Mouse (Mus musculus) MEL (cell line): Measurements from ENCODE around the gene Adamts2. TPM values are rescaled to one million over a fixed set of nuclear protein-coding genes. Genes with fewer than 3 reads are reported as not detected.

Experiments used
- DNase-seq: peaks from one replicate; pipeline ENCODE4 v3.0.0; 2011; ENCODE audit warnings: low read depth, low spot score
- H3K27ac ChIP-seq: 2 replicates; pipeline ENCODE4 v1.5.1; 2012; ENCODE audit warnings: low read depth, mild to moderate bottlenecking, control low read depth, low read length, moderate library complexity; ENCODE audit not compliant: control insufficient read depth
- H3K27me3 ChIP-seq, 2 experiments: fragments of 150-350 bp in 1 of 2; sonication (generic) in 1 of 2; 2 replicates each; pipeline ENCODE4 v1.6.1; 2012; ENCODE audit warnings: low read length in 2 of 2, mild to moderate bottlenecking in 2 of 2, improper control_type of control experiment in 1 of 2, moderate library complexity in 1 of 2; ENCODE audit not compliant: insufficient read depth in 2 of 2, control insufficient read depth in 1 of 2
- H3K36me3 ChIP-seq, 2 experiments: 2 replicates each; pipeline ENCODE4 v1.6.1; 2012 to 2014; ENCODE audit warnings: low read length in 2 of 2, improper control_type of control experiment in 1 of 2, inconsistent platforms in 1 of 2, mild to moderate bottlenecking in 1 of 2; ENCODE audit not compliant: insufficient read depth in 2 of 2, control insufficient read depth in 1 of 2
- H3K4me1 ChIP-seq, 2 experiments: fragments of 150-350 bp in 1 of 2; sonication (generic) in 1 of 2; 2 replicates each; pipeline ENCODE4 v1.6.1; 2012; ENCODE audit warnings: low read length in 2 of 2, improper control_type of control experiment in 1 of 2, mild to moderate bottlenecking in 1 of 2; ENCODE audit not compliant: insufficient read depth in 2 of 2, control insufficient read depth in 1 of 2
- H3K4me3 ChIP-seq, 2 experiments: fragments of 150-350 bp in 1 of 2; sonication (generic) in 1 of 2; 2 replicates each; pipeline ENCODE4 v1.5.1; 2012; ENCODE audit warnings: low read depth in 2 of 2, low read length in 2 of 2, mild to moderate bottlenecking in 2 of 2, moderate library complexity in 2 of 2, control low read depth in 1 of 2, improper control_type of control experiment in 1 of 2; ENCODE audit not compliant: control insufficient read depth in 1 of 2, insufficient read depth in 1 of 2
- H3K79me2 ChIP-seq: 2 replicates; pipeline ENCODE4 v1.6.1; 2012; ENCODE audit warnings: mild to moderate bottlenecking, low read length, moderate library complexity; ENCODE audit not compliant: control insufficient read depth, poor library complexity, insufficient read depth
- H3K9ac ChIP-seq: 2 replicates; pipeline ENCODE4 v1.6.1; 2012; ENCODE audit warnings: low read depth, mild to moderate bottlenecking, control low read depth, low read length, moderate library complexity; ENCODE audit not compliant: control insufficient read depth, poor library complexity, severe bottlenecking
- H3K9me3 ChIP-seq: fragments of 150-350 bp; sonication (generic); replicated peaks from 2 replicates; pipeline ENCODE4 v1.6.1; 2012; ENCODE audit warnings: mild to moderate bottlenecking, low read length, improper control_type of control experiment, moderate library complexity; ENCODE audit not compliant: insufficient read depth
- CHD1 ChIP-seq: IDR thresholded peaks from 2 replicates; pipeline ENCODE4 v1.6.1; 2012; ENCODE audit warnings: low read depth, mild to moderate bottlenecking, inconsistent platforms, low read length, improper control_type of control experiment
- CHD2 ChIP-seq: IDR thresholded peaks from 2 replicates; pipeline ENCODE4 v1.6.1; 2011; ENCODE audit warnings: low read length, improper control_type of control experiment
- E2F4 ChIP-seq: IDR thresholded peaks from 2 replicates; pipeline ENCODE4 v1.6.1; 2011; ENCODE audit warnings: low read depth, low read length, improper control_type of control experiment, borderline replicate concordance
- EP300 ChIP-seq, 2 experiments: IDR thresholded peaks; 2 replicates each; pipeline ENCODE4 v1.6.1; 2011; ENCODE audit warnings: improper control_type of control experiment in 2 of 2, low read length in 2 of 2, low read depth in 1 of 2, mild to moderate bottlenecking in 1 of 2
- GABPA ChIP-seq: IDR thresholded peaks from 2 replicates; pipeline ENCODE4 v1.6.1; 2012; ENCODE audit warnings: low read depth, mild to moderate bottlenecking, inconsistent platforms, low read length, improper control_type of control experiment, moderate library complexity
- GATA1 ChIP-seq: IDR thresholded peaks from 2 replicates; pipeline ENCODE4 v1.6.1; 2011; ENCODE audit warnings: low read depth, low read length, improper control_type of control experiment
- HCFC1 ChIP-seq: IDR thresholded peaks from 2 replicates; pipeline ENCODE4 v1.6.1; 2012; ENCODE audit warnings: low read depth, mild to moderate bottlenecking, inconsistent platforms, low read length, improper control_type of control experiment, moderate library complexity
- JUND ChIP-seq: IDR thresholded peaks from 2 replicates; pipeline ENCODE4 v1.6.1; 2011; ENCODE audit warnings: low read depth, mild to moderate bottlenecking, improper control_type of control experiment, low read length
- MAFK ChIP-seq: IDR thresholded peaks from 2 replicates; pipeline ENCODE4 v1.6.1; 2011; ENCODE audit warnings: low read depth, mild to moderate bottlenecking, low read length, improper control_type of control experiment, borderline replicate concordance
- MAZ ChIP-seq: IDR thresholded peaks from 2 replicates; pipeline ENCODE4 v1.6.1; 2012; ENCODE audit warnings: low read depth, mild to moderate bottlenecking, inconsistent platforms, low read length, improper control_type of control experiment
- MEF2A ChIP-seq: IDR thresholded peaks from 2 replicates; pipeline ENCODE4 v1.6.1; 2014; ENCODE audit warnings: low read depth, mild to moderate bottlenecking, inconsistent platforms, low read length, improper control_type of control experiment; ENCODE audit not compliant: poor library complexity, insufficient replicate concordance, severe bottlenecking; ENCODE audit errors: extremely low read depth
- MYC ChIP-seq: IDR thresholded peaks from 2 replicates; pipeline ENCODE4 v1.6.1; 2011; ENCODE audit warnings: low read depth, mild to moderate bottlenecking, low read length, improper control_type of control experiment, moderate library complexity
- NRF1 ChIP-seq: IDR thresholded peaks from 2 replicates; pipeline ENCODE4 v1.6.1; 2014; ENCODE audit warnings: low read depth, mild to moderate bottlenecking, inconsistent platforms, low read length, improper control_type of control experiment, moderate library complexity; ENCODE audit not compliant: poor library complexity, insufficient read depth, severe bottlenecking
- POLR2AphosphoS2 ChIP-seq: IDR thresholded peaks from 2 replicates; pipeline ENCODE4 v1.6.1; 2011; ENCODE audit warnings: low read length, improper control_type of control experiment
- POLR2AphosphoS5 ChIP-seq: IDR thresholded peaks from 2 replicates; pipeline ENCODE4 v1.6.1; 2012; ENCODE audit warnings: low read depth, borderline replicate concordance, mild to moderate bottlenecking, inconsistent platforms, low read length, moderate library complexity, mixed read lengths
- SIN3A ChIP-seq: IDR thresholded peaks from 2 replicates; pipeline ENCODE4 v1.6.1; 2012; ENCODE audit warnings: low read length, improper control_type of control experiment, inconsistent platforms
- SMC3 ChIP-seq: IDR thresholded peaks from 2 replicates; pipeline ENCODE4 v1.6.1; 2011; ENCODE audit warnings: low read depth, low read length, improper control_type of control experiment
- TCF12 ChIP-seq: IDR thresholded peaks from 2 replicates; pipeline ENCODE4 v1.6.1; 2014; ENCODE audit warnings: low read depth, mild to moderate bottlenecking, inconsistent platforms, low read length, improper control_type of control experiment, moderate library complexity
- USF1 ChIP-seq: IDR thresholded peaks from 2 replicates; pipeline ENCODE4 v1.6.1; 2014; ENCODE audit warnings: low read depth, mild to moderate bottlenecking, inconsistent platforms, low read length, improper control_type of control experiment, moderate library complexity
- USF2 ChIP-seq, 2 experiments: IDR thresholded peaks; 2 replicates each; pipeline ENCODE4 v1.6.1; 2011 to 2012; ENCODE audit warnings: improper control_type of control experiment in 2 of 2, low read length in 2 of 2, borderline replicate concordance in 1 of 2, inconsistent platforms in 1 of 2, low read depth in 1 of 2, mild to moderate bottlenecking in 1 of 2; ENCODE audit not compliant: insufficient read depth in 1 of 2
- ZC3H11A ChIP-seq: IDR thresholded peaks from 2 replicates; pipeline ENCODE4 v1.6.1; 2012; ENCODE audit warnings: low read depth, mild to moderate bottlenecking, inconsistent platforms, low read length, improper control_type of control experiment
- ZKSCAN1 ChIP-seq: IDR thresholded peaks from 2 replicates; pipeline ENCODE4 v1.6.1; 2012; ENCODE audit warnings: low read depth, mild to moderate bottlenecking, inconsistent platforms, low read length, improper control_type of control experiment, moderate library complexity
- ZNF384 ChIP-seq: IDR thresholded peaks from 2 replicates; pipeline ENCODE4 v1.6.1; 2012; ENCODE audit warnings: low read depth, mild to moderate bottlenecking, inconsistent platforms, low read length, improper control_type of control experiment
- polyA plus RNA-seq, 2 experiments: library from polyadenylated mRNA; stranded (reverse) in 1 of 2; unstranded in 1 of 2; fragments of >175 nt in 1 of 2; fragments of >200 nt in 1 of 2; gene quantifications; 2 replicates each; pipeline versions ENCODE4 v1.2.1 to v1.2.4; 2012; ENCODE audit warnings: low replicate concordance in 2 of 2, low read depth in 1 of 2; ENCODE audit not compliant: insufficient read length in 2 of 2, insufficient read depth in 1 of 2, missing spikeins in 1 of 2
- total RNA-seq: library from RNA; depleted of rRNA; stranded (reverse); fragments of 300-350 nt; gene quantifications from 2 replicates; pipeline ENCODE4 v1.2.3, GENCODE M21; 2012

Adamts2 gene
- total and polyA plus RNA-seq, 3 experiments, result not detected

DNA sequence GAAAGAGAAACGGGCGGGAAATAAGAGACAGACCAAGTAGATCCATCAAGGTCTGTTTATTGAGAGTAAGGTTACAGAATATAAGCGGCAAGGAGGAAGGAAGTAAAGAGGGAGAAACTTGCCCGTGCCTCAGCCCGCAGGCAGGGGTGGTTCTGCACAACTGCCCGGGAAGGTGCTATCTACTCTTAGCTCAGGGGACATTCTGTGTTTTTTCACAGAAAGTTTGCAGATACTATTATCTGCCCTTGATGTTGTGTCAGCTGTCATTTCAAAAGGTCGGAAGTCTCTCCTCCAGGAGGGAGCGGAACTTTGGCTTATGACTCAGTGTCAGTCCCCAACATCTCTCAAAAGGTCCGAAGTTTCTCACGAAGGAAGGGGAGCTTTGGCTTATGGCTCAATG is 247.4 kb downstream of the Adamts2 start (continued):
- TF ChIP-seq TCF12 (peak; percentile 37; the same call in 1 of the 2 replicates), SMC3 (no peak)

DNA sequence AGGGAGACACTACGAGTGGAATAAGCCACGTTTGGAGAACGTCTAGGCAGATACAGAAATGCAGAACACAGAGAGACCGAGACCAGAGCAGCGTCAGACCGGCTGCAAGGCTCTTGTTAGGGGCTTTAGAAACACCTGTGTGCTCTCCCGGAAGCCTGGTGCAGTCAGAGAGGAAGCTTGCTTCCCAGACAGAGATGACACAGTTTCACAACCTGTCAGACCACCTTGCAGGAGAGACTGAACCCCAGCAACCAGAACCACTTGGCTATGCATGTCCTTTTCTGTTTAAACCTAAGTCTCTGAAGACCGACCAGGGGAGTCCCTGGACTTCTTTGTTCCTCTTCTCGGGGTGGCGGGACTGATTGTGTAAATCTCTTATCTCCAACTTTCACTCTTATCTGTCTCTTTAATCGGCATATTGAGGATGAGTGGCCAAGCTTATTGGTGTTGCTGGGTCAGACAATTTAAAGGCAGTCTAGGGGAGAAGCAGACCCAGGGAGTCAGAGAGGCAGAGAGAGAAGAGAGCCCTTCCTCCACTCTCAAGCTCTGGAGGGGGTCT is 248.4 kb downstream of the Adamts2 start, which contains the start of gene Grm6:
TSS of gene Grm6 (plus strand) at position 509 of the 559 bp plus-strand sequence.
- H3K9ac ChIP-seq, result no peak within 1 kb of the TSS
- TF ChIP-seq USF2 (IDR thresholded peaks at IDR 0.05; ENCODE audit: borderline replicate concordance in 1 of 2, insufficient read depth in 1 of 2, low read depth in 1 of 2, low read length in 2 of 2) (no peak), NRF1 (no peak), CHD2 (no peak), MAZ (no peak), POLR2AphosphoS2 (no peak), EP300 (IDR thresholded peaks at IDR 0.05; ENCODE audit: low read depth in 1 of 2, low read length in 2 of 2) (no peak), MEF2A (no peak)
- no peaks in the 10 kb centered on the region for H3K36me3 ChIP-seq
- no peak within 1 kb of the TSS for H3K27ac ChIP-seq
- H3K4me3 ChIP-seq, result peak within 1 kb of the TSS; percentile 19 to 48; a peak in 3 of 4 replicates
- peak; percentile 36 for DNase-seq
- no peaks in the 10 kb centered on the region for H3K27me3 ChIP-seq
- no peaks in the 10 kb centered on the region for H3K79me2 ChIP-seq
- peaks cover 0 to 3% of the 10 kb centered on the region in 2 experiments; a peak in 1 of 4 replicates for H3K4me1 ChIP-seq
- H3K9me3 ChIP-seq, result no peaks in the 10 kb centered on the region

DNA sequence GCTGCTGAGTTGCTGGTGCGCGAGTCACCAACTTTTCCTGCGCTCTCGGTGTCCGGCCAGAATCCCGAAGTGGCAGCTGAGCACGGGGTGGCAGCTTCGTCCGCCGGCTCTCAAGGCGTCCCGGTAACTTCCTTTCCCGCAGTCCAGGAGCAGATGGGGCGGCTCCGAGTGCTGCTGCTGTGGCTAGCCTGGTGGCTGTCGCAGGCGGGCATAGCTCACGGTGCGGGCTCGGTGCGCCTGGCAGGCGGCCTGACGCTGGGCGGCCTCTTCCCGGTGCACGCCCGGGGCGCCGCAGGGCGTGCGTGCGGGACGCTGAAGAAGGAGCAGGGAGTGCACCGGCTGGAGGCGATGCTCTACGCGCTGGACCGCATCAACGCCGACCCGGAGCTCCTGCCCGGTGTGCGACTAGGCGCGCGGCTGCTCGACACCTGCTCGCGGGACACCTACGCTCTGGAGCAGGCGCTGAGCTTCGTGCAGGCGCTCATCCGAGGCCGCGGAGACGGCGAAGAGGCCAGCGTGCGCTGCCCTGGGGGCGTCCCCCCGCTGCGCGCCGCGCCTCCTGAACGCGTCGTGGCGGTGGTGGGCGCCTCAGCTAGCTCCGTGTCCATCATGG is 249.2 kb downstream of the Adamts2 start:
- no peak overlapping the region for H3K4me3 ChIP-seq
- TF ChIP-seq ZKSCAN1 (no peak), USF1 (no peak), HCFC1 (no peak), POLR2AphosphoS5 (no peak), MAFK (no peak), E2F4 (no peak), ZNF384 (no peak), ZC3H11A (no peak), MAZ (no peak), JUND (no peak), CHD1 (no peak), GABPA (no peak), SIN3A (no peak), GATA1 (no peak), MYC (no peak)

More for the DNA sequence above, 249.2 kb downstream of the Adamts2 start:
- H3K27me3 ChIP-seq, result no peaks in the 10 kb centered on the region
- no peaks in the 10 kb centered on the region for H3K36me3 ChIP-seq
- H3K9me3 ChIP-seq, result no peaks in the 10 kb centered on the region
- no peak overlapping the region for H3K9ac ChIP-seq
- no peak overlapping the region for H3K27ac ChIP-seq
- H3K79me2 ChIP-seq, result no peaks in the 10 kb centered on the region
- peaks cover 0 to 3% of the 10 kb centered on the region in 2 experiments; a peak in 1 of 4 replicates for H3K4me1 ChIP-seq
- no peak for DNase-seq
